Mouse (Mus musculus): ENCODE measurements at regions not wholly inside any gene's neighbourhood (a gene's known extent, or its start where the extent isn't known, plus 50 kb on each side); places are given as distances from the start of the nearest gene placed in this dataset.
A peak's percentile ranks its signal among the peaks of the same experiment; 100 is the strongest.

DNA sequence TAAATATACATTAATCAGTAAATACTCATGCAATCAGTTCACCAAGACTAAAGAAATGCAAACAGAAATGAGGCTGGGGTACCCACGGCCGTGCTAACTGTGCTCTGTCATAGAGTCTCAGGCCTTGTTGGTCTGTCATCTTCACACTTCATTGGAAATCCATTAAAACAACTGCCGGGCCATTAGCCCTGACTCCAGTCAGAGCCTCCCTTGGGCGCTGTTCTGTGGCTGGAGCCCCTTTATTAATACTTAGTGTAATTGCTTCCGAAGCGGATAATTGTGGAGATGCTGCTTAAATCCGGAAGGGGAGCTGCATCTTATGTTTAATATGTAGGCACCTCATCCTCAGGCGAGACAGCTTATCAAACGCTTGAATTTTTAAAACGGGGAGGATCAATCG, 76.1 kb downstream of the Ier5 start:
- WGBS, result 76% methylated on average over 11 of the region's 11 CpGs
- Histone ChIP-seq H3K4me3 (ENCODE audit: low read depth, low read length) (no peak overlapping the region), H3K9ac (ENCODE audit: low read length) (no peak overlapping the region), H3K9me3 (ENCODE audit: control insufficient read depth, low read length) (no peaks in the 10 kb centered on the region), H3K27me3 (ENCODE audit: control insufficient read depth, insufficient read depth, low read length) (no peaks in the 10 kb centered on the region), H3K36me3 (ENCODE audit: control insufficient read depth, insufficient read depth, low read length) (no peaks in the 10 kb centered on the region), H3K4me2 (replicated peaks; ENCODE audit: low read depth) (no peak overlapping the region), H3K4me1 (replicated peaks; ENCODE audit: control insufficient read depth, insufficient read depth) (no peaks in the 10 kb centered on the region), H3K27ac (replicated peaks) (no peak overlapping the region)
- TF ChIP-seq CTCF (IDR thresholded peaks at IDR 0.05; ENCODE audit: low read depth) (no peak), EP300 (optimal IDR thresholded peaks at IDR 0.05) (no peak)
- ATAC-seq (ENCODE audit: low FRiP score, low TSS enrichment) (no peak), DNase-seq (ENCODE audit: low spot score) (no peak)

DNA sequence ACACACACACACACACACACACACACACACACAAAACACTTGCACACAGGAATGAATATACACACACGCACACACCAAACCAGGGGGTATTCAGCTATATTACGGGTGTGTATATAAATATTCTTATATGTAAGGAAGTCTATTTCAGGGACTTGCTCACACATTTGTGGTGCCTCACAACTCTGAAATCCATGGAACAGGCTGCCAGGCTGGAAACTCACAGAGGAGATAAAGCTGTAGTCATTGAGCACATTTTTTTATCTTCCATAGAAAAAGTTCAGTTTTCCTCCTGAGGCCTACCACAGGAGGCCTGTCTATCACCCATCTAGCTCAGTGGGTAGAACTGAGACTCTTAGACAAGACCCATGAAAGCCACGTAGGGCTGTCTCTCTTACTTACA, 83.8 kb downstream of the Ier5 start:
- WGBS, result 78% methylated on average over 3 of the region's 3 CpGs

DNA sequence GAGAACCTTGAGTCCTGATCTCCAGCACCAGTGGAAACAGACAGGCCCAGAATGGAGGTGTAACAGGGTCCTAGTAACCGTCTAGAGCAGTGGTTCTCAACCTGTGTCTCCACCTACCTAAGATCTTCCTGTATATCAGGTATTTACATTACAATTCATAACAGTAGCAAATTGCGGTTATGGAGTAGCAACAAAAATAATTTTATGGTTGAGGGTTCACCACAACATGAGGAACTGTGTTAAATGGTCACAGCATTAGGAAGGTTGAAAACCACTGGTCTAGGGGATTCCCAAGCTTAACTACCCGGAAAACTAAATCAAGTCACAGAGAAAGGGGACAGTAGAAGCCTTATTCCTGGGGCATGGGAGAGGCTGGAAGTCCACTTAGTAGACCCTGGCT, 84.5 kb downstream of the Ier5 start:
- 83% methylated on average over 3 of the region's 3 CpGs for WGBS
- no peak for DNase-seq (ENCODE audit: low spot score)

More for the DNA sequence above, 83.8 kb downstream of the Ier5 start:
- no peaks in the 10 kb centered on the region for H3K9me3 ChIP-seq (ENCODE audit: control insufficient read depth, low read length)
- DNase-seq (ENCODE audit: low spot score) (no peak), ATAC-seq (ENCODE audit: low FRiP score, low TSS enrichment) (no peak)
- no peaks in the 10 kb centered on the region for H3K36me3 ChIP-seq (ENCODE audit: control insufficient read depth, insufficient read depth, low read length)
- no peaks in the 10 kb centered on the region for H3K4me1 ChIP-seq (replicated peaks; ENCODE audit: control insufficient read depth, insufficient read depth)
- no peak overlapping the region for H3K4me3 ChIP-seq (ENCODE audit: low read depth, low read length)
- TF ChIP-seq EP300 (optimal IDR thresholded peaks at IDR 0.05), result no peak
- H3K27me3 ChIP-seq (ENCODE audit: control insufficient read depth, insufficient read depth, low read length), result no peaks in the 10 kb centered on the region
- no peak overlapping the region for H3K27ac ChIP-seq (replicated peaks)
- no peak overlapping the region for H3K9ac ChIP-seq (ENCODE audit: low read length)
- no peak overlapping the region for H3K4me2 ChIP-seq (replicated peaks; ENCODE audit: low read depth)

DNA sequence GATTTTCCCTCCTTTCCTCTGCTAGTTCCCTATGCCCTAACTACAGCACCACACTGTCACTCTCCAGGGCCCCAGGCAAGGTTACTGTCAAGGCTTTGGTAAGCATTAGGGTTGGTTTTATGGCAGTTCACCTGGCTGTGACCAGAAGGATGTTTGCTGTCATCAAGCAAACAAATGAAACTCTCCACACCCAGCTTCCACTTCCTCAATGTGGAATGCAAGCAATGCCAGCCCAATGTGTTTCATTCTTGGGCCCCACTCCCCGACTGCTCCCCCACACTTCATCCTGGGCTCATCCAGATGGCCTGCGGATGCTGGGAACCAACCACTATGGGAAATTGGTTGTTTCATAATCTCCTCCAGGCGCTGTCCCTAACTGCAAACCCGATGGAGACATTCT, 85.7 kb downstream of the Ier5 start:
- 35% methylated on average over 4 of the region's 4 CpGs for WGBS
- Histone ChIP-seq H3K9ac (ENCODE audit: low read length) (no peak overlapping the region), H3K4me1 (replicated peaks; ENCODE audit: control insufficient read depth, insufficient read depth) (no peaks in the 10 kb centered on the region), H3K4me3 (ENCODE audit: low read depth, low read length) (no peak overlapping the region), H3K36me3 (ENCODE audit: control insufficient read depth, insufficient read depth, low read length) (no peaks in the 10 kb centered on the region), H3K4me2 (replicated peaks; ENCODE audit: low read depth) (no peak overlapping the region), H3K9me3 (ENCODE audit: control insufficient read depth, low read length) (no peaks in the 10 kb centered on the region), H3K27me3 (ENCODE audit: control insufficient read depth, insufficient read depth, low read length) (no peaks in the 10 kb centered on the region), H3K27ac (replicated peaks) (no peak overlapping the region)
- ATAC-seq (ENCODE audit: low FRiP score, low TSS enrichment) (peak; percentile 65), DNase-seq (ENCODE audit: low spot score) (no peak)
- TF ChIP-seq CTCF (IDR thresholded peaks at IDR 0.05; ENCODE audit: low read depth) (no peak), EP300 (optimal IDR thresholded peaks at IDR 0.05) (no peak)

More for the DNA sequence above, 84.5 kb downstream of the Ier5 start:
- no peak overlapping the region for H3K4me3 ChIP-seq (ENCODE audit: low read depth, low read length)
- no peak overlapping the region for H3K27ac ChIP-seq (replicated peaks)
- no peaks in the 10 kb centered on the region for H3K4me1 ChIP-seq (replicated peaks; ENCODE audit: control insufficient read depth, insufficient read depth)
- no peak overlapping the region for H3K9ac ChIP-seq (ENCODE audit: low read length)
- no peak overlapping the region for H3K4me2 ChIP-seq (replicated peaks; ENCODE audit: low read depth)
- no peaks in the 10 kb centered on the region for H3K36me3 ChIP-seq (ENCODE audit: control insufficient read depth, insufficient read depth, low read length)
- ATAC-seq (ENCODE audit: low FRiP score, low TSS enrichment), result no peak
- H3K27me3 ChIP-seq (ENCODE audit: control insufficient read depth, insufficient read depth, low read length), result no peaks in the 10 kb centered on the region
- TF ChIP-seq CTCF (IDR thresholded peaks at IDR 0.05; ENCODE audit: low read depth), result no peak
- no peak for TF ChIP-seq EP300 (optimal IDR thresholded peaks at IDR 0.05)
- no peaks in the 10 kb centered on the region for H3K9me3 ChIP-seq (ENCODE audit: control insufficient read depth, low read length)

DNA sequence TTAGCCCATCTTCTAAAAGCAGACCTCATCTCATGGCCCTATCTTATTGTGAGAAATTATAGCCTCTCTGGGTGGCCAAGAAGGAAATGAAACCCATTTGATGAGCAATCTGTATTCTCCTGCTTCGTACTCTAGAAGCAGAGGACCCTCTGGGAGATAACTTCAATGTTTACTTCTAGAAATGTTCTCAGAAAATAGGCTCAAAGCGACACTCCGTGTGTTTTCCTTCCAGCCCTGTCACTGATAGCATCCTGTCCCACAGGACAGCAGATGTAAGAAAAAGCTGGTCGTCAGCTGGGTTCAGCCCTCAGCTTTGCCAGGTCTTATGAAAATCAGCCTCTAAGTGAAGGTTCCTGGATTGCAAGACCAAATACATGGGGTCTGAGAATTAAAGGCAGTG, 86.1 kb downstream of the Ier5 start:
- Histone ChIP-seq H3K27me3 (ENCODE audit: control insufficient read depth, insufficient read depth, low read length) (no peaks in the 10 kb centered on the region), H3K4me2 (replicated peaks; ENCODE audit: low read depth) (no peak overlapping the region), H3K4me3 (ENCODE audit: low read depth, low read length) (no peak overlapping the region), H3K9me3 (ENCODE audit: control insufficient read depth, low read length) (no peaks in the 10 kb centered on the region), H3K4me1 (replicated peaks; ENCODE audit: control insufficient read depth, insufficient read depth) (no peaks in the 10 kb centered on the region), H3K27ac (replicated peaks) (no peak overlapping the region), H3K36me3 (ENCODE audit: control insufficient read depth, insufficient read depth, low read length) (no peaks in the 10 kb centered on the region), H3K9ac (ENCODE audit: low read length) (no peak overlapping the region)
- DNase-seq (ENCODE audit: low spot score), result no peak
- no peak for ATAC-seq (ENCODE audit: low FRiP score, low TSS enrichment)
- 35% methylated on average over 4 of the region's 4 CpGs for WGBS
- no peak for TF ChIP-seq CTCF (IDR thresholded peaks at IDR 0.05; ENCODE audit: low read depth)
- TF ChIP-seq EP300 (optimal IDR thresholded peaks at IDR 0.05), result no peak

DNA sequence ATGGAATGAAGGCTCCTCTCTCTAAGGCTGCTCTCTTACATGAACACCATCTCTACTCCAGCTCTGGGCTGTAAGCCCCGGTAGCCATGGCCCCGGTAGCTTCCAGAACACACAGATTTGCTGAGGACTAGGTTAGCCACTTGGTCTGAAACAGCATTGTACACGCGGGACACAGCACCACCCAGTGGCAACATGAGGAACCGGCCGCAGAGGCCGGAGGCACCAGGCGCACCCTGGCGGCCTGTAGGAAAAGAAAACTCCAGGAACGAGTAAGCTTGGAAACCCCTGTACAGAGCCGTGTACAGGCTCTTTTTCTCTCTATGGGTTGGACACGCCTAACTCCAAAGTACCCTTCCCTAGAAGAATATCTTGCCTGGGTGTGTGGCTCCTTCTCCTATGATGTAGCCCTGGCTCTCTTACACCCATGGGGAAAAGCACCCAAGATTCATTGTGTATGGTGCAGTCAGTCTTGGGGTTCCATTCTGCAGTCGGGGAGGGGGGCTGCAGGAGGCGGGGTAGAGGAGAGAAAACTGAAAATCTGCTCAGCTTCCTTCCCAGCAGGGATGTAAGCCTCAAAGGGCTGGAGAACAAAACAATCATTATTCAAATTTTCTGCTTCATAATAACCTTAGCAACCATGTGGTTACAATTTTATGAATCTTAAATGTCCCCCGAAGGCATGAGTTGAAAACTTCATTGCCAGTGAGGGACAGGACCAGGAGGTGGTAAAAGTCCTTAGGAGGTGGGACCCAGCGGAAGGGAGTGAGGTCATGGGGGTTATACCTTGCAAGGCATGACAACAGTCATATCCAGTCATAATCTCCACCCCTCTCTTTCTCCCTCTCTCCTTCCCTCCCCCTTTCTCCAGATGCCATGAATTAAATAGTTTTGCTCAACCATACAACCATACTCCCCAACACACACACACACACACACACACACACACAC, 92.6 kb downstream of the Ier5 start:
- H3K4me3 ChIP-seq (ENCODE audit: low read depth, low read length), result no peak overlapping the region
- DNase-seq (ENCODE audit: low spot score) (peak; percentile 86), ATAC-seq (ENCODE audit: low FRiP score, low TSS enrichment) (peak; percentile 83)
- H3K27ac ChIP-seq (replicated peaks), result no peak overlapping the region
- H3K36me3 ChIP-seq (ENCODE audit: control insufficient read depth, insufficient read depth, low read length), result no peaks in the 10 kb centered on the region
- H3K4me2 ChIP-seq (replicated peaks; ENCODE audit: low read depth), result no peak overlapping the region
- 18% methylated on average over 16 of the region's 16 CpGs for WGBS
- H3K4me1 ChIP-seq (replicated peaks; ENCODE audit: control insufficient read depth, insufficient read depth), result no peaks in the 10 kb centered on the region
- H3K27me3 ChIP-seq (ENCODE audit: control insufficient read depth, insufficient read depth, low read length), result no peaks in the 10 kb centered on the region
- H3K9me3 ChIP-seq (ENCODE audit: control insufficient read depth, low read length), result no peaks in the 10 kb centered on the region
- H3K9ac ChIP-seq (ENCODE audit: low read length), result no peak overlapping the region
- TF ChIP-seq EP300 (optimal IDR thresholded peaks at IDR 0.05) (no peak), CTCF (IDR thresholded peaks at IDR 0.05; ENCODE audit: low read depth) (peak; percentile 100)
